Mouse (Mus musculus): ENCODE measurements at regions not wholly inside any gene's neighbourhood (a gene's known extent, or its start where the extent isn't known, plus 50 kb on each side); places are given as distances from the start of the nearest gene placed in this dataset.

GRCm38 (mm10) chr3:129472008-129472407, 60.1 kb upstream of the Elovl6 start:
- no peaks in the 10 kb centered on the region for H3K36me3 ChIP-seq (ENCODE audit: control insufficient read depth, insufficient read depth)
- TF ChIP-seq MYOG (IDR thresholded peaks at IDR 0.05; ENCODE audit: control insufficient read depth in 1 of 3, insufficient read depth in 1 of 3, insufficient read length in 2 of 3, low read depth in 2 of 3): no peak
- H3K4me2 ChIP-seq (ENCODE audit: low read depth): no peak overlapping the region
- H3K4me3 ChIP-seq: no peak overlapping the region
- no peaks in the 10 kb centered on the region for H3K79me2 ChIP-seq (ENCODE audit: control insufficient read depth, insufficient read depth)
- H3ac ChIP-seq (ENCODE audit: control insufficient read depth, insufficient read length): no peak overlapping the region
- no peaks in the 10 kb centered on the region for H3K27me3 ChIP-seq (ENCODE audit: control insufficient read depth, insufficient read depth, insufficient read length)

GRCm38 (mm10) chr3:129474451-129474850, 57.7 kb upstream of the Elovl6 start:
- Histone ChIP-seq H3ac (ENCODE audit: control insufficient read depth, insufficient read length) (no peak overlapping the region), H3K79me2 (ENCODE audit: control insufficient read depth, insufficient read depth) (no peaks in the 10 kb centered on the region), H3K27me3 (ENCODE audit: control insufficient read depth, insufficient read depth, insufficient read length) (no peaks in the 10 kb centered on the region), H3K4me2 (ENCODE audit: low read depth) (no peak overlapping the region), H3K36me3 (ENCODE audit: control insufficient read depth, insufficient read depth) (no peaks in the 10 kb centered on the region), H3K4me3 (no peak overlapping the region)
- no peak for TF ChIP-seq POLR2AphosphoS2 (IDR thresholded peaks at IDR 0.05; ENCODE audit: insufficient read length, low read depth)
- TF ChIP-seq E2F4 (IDR thresholded peaks at IDR 0.05; ENCODE audit: insufficient read depth): no peak
- TF ChIP-seq USF1 (IDR thresholded peaks at IDR 0.05; ENCODE audit: low read depth): no peak
- TF ChIP-seq POLR2A (IDR thresholded peaks at IDR 0.05; ENCODE audit: insufficient read length, low read depth): no peak

GRCm38 (mm10) chr3:129476250-129476649, 55.9 kb upstream of the Elovl6 start:
- no peaks in the 10 kb centered on the region for H3K79me2 ChIP-seq (ENCODE audit: control insufficient read depth, insufficient read depth)
- no peak for TF ChIP-seq TCF12 (IDR thresholded peaks at IDR 0.05; ENCODE audit: insufficient read depth, poor library complexity, severe bottlenecking)
- no peak overlapping the region for H3K4me2 ChIP-seq (ENCODE audit: low read depth)
- no peaks in the 10 kb centered on the region for H3K36me3 ChIP-seq (ENCODE audit: control insufficient read depth, insufficient read depth)
- no peak overlapping the region for H3ac ChIP-seq (ENCODE audit: control insufficient read depth, insufficient read length)
- no peak overlapping the region for H3K4me3 ChIP-seq
- H3K27me3 ChIP-seq (ENCODE audit: control insufficient read depth, insufficient read depth, insufficient read length): no peaks in the 10 kb centered on the region

GRCm38 (mm10) chr3:129478093-129478492, 54.1 kb upstream of the Elovl6 start:
- no peaks in the 10 kb centered on the region for H3K36me3 ChIP-seq (ENCODE audit: control insufficient read depth, insufficient read depth)
- no peak overlapping the region for H3K4me3 ChIP-seq
- H3ac ChIP-seq (ENCODE audit: control insufficient read depth, insufficient read length): no peak overlapping the region
- no peaks in the 10 kb centered on the region for H3K27me3 ChIP-seq (ENCODE audit: control insufficient read depth, insufficient read depth, insufficient read length)
- TF ChIP-seq POLR2A (IDR thresholded peaks at IDR 0.05; ENCODE audit: insufficient read length, low read depth) (no peak), TCF12 (IDR thresholded peaks at IDR 0.05; ENCODE audit: insufficient read depth, poor library complexity, severe bottlenecking) (no peak), SRF (IDR thresholded peaks at IDR 0.05; ENCODE audit: control insufficient read depth, insufficient read length, low read depth) (no peak), CEBPB (IDR thresholded peaks at IDR 0.05; ENCODE audit: insufficient read depth, poor library complexity, severe bottlenecking) (no peak)
- H3K4me2 ChIP-seq (ENCODE audit: low read depth): no peak overlapping the region
- no peaks in the 10 kb centered on the region for H3K79me2 ChIP-seq (ENCODE audit: control insufficient read depth, insufficient read depth)

- H3K4me2 ChIP-seq (ENCODE audit: low read depth): no peak overlapping the region
- H3K79me2 ChIP-seq (ENCODE audit: control insufficient read depth, insufficient read depth): no peaks in the 10 kb centered on the region
- TF ChIP-seq POLR2A (IDR thresholded peaks at IDR 0.05; ENCODE audit: insufficient read length, low read depth) (no peak), POLR2AphosphoS2 (IDR thresholded peaks at IDR 0.05; ENCODE audit: insufficient read length, low read depth) (no peak), REST (IDR thresholded peaks at IDR 0.05; ENCODE audit: insufficient read depth, insufficient read length) (no peak), TCF12 (IDR thresholded peaks at IDR 0.05; ENCODE audit: insufficient read depth, poor library complexity, severe bottlenecking) (no peak), CEBPB (IDR thresholded peaks at IDR 0.05; ENCODE audit: insufficient read depth, poor library complexity, severe bottlenecking) (no peak), MYOD1 (IDR thresholded peaks at IDR 0.05; ENCODE audit: control insufficient read depth in 1 of 3, insufficient read length in 2 of 3, low read depth in 2 of 3) (no peak), TCF3 (IDR thresholded peaks at IDR 0.05; ENCODE audit: insufficient read length, low read depth) (no peak), MYOG (IDR thresholded peaks at IDR 0.05; ENCODE audit: control insufficient read depth in 1 of 3, insufficient read depth in 1 of 3, insufficient read length in 2 of 3, low read depth in 2 of 3) (no peak)
- no peaks in the 10 kb centered on the region for H3K36me3 ChIP-seq (ENCODE audit: control insufficient read depth, insufficient read depth)
- H3K27me3 ChIP-seq (ENCODE audit: control insufficient read depth, insufficient read depth, insufficient read length): no peaks in the 10 kb centered on the region
- no peak overlapping the region for H3ac ChIP-seq (ENCODE audit: control insufficient read depth, insufficient read length)
- no peak overlapping the region for H3K4me3 ChIP-seq
These were observed 50.9 kb upstream of the Elovl6 start for GRCm38 (mm10) chr3:129481293-129481692.

Data from myocyte (in vitro differentiated cells).